7 mouse cellular contexts compared by ENCODE assay signal in the genomic region with DNA sequence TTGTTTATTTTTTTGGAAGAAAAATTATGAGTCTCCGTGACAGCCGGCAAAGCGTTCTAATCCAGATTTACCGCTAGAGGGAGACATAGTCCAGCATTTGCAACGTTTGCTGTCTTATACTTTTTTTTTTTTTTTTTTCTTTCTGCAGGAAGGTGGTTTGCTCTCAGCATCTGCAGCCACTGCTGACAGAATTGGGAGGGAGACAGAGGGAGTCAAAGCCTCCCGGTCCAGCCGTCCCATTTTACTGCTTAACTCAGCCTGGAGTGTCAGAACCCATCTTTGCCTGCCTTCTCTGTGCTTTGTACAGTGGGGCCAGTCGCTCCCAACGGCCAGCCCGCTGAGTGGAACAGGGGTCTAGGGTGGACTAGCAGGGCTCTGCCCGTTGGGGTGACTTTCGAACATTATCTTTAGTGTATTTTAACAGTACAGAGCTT. TPM values are rescaled to one million over a fixed set of nuclear protein-coding genes. Genes with fewer than 3 reads are reported as not detected.
DNase-seq lines count a peak whose midpoint lies in the region; ATAC-seq lines count a peak whose summit lies in the region.

A gene (plus strand): TSS at position 121 of the 434 bp plus-strand sequence.

- ATAC-seq in cerebellum, adult (ENCODE audit: insufficient number of reproducible peaks, low FRiP score, low TSS enrichment) = peak; percentile 38
- ATAC-seq in forebrain, embryonic 12.5 days (ENCODE audit: low FRiP score) = peak; percentile 50
- ATAC-seq in hindbrain, embryonic 11.5 days (ENCODE audit: low FRiP score) = peak; percentile 55

- peak within 1 kb of the TSS; percentile 19; the same call in 1 of the 2 replicates for H3K27ac ChIP-seq in forebrain, embryonic 12.5 days
- no peak within 1 kb of the TSS for H3K27ac ChIP-seq in hindbrain, embryonic 11.5 days (ENCODE audit: low read depth, low read length)

- H3K9me3 ChIP-seq in forebrain, embryonic 12.5 days = no peaks in the 10 kb centered on the region
- H3K9me3 ChIP-seq in hindbrain, embryonic 11.5 days (ENCODE audit: control insufficient read depth, low read length) = no peaks in the 10 kb centered on the region

- peak within 1 kb of the TSS; percentile 91 for H3K4me2 ChIP-seq in forebrain, embryonic 12.5 days
- H3K4me2 ChIP-seq in hindbrain, embryonic 11.5 days (replicated peaks; ENCODE audit: low read depth, low read length) = peak within 1 kb of the TSS; percentile 95

- H3K36me3 ChIP-seq in forebrain, embryonic 12.5 days (replicated peaks) = no peaks in the 10 kb centered on the region
- H3K36me3 ChIP-seq in hindbrain, embryonic 11.5 days (ENCODE audit: control insufficient read depth, insufficient read depth, low read length) = no peaks in the 10 kb centered on the region

- peak; percentile 84 for DNase-seq in MN1 (ENCODE audit: low spot score)
- DNase-seq in hindbrain, embryonic 11.5 days (ENCODE audit: low spot score) = peak; percentile 82
- DNase-seq in layer of hippocampus, postnatal 10 days (ENCODE audit: low spot score in 2 of 2) = peak; percentile 59 to 66
- peak; percentile 49 for DNase-seq in lung, postnatal 14 days
- peak; percentile 74 for DNase-seq in retina, postnatal 7 days (ENCODE audit: low read depth, low spot score)

- H3K4me1 ChIP-seq in forebrain, embryonic 12.5 days = peaks cover 17% of the 10 kb centered on the region
- no peaks in the 10 kb centered on the region for H3K4me1 ChIP-seq in hindbrain, embryonic 11.5 days (replicated peaks; ENCODE audit: control insufficient read depth, insufficient read depth, low read length)

- H3K27me3 ChIP-seq in forebrain, embryonic 12.5 days = peaks cover 26% of the 10 kb centered on the region
- peaks cover 13% of the 10 kb centered on the region for H3K27me3 ChIP-seq in hindbrain, embryonic 11.5 days (ENCODE audit: control insufficient read depth, insufficient read depth, low read length)

- whole genome bisulfite sequencing in forebrain, embryonic 12.5 days = 2% methylated on average over 12 of the region's 12 CpGs
- under 1% methylated on average over 12 of the region's 12 CpGs for WGBS in hindbrain, embryonic 11.5 days

- H3K4me3 ChIP-seq in forebrain, embryonic 12.5 days (replicated peaks) = peak within 1 kb of the TSS; percentile 61
- H3K4me3 ChIP-seq in hindbrain, embryonic 11.5 days (ENCODE audit: low read depth, low read length) = peak within 1 kb of the TSS; percentile 44

- peak within 1 kb of the TSS; percentile 66 for H3K9ac ChIP-seq in forebrain, embryonic 12.5 days
- peak within 1 kb of the TSS; percentile 29 for H3K9ac ChIP-seq in hindbrain, embryonic 11.5 days (ENCODE audit: low read depth, low read length)

RNA-seq across cellular contexts. Expression of the gene that starts here (rescaled TPM):
- 9.3 and 10.2 TPM in 2 replicates for polyA plus RNA-seq in forebrain, embryonic 12.5 days (2016; fragmentation: Nextera tagmentation; extraction: Ambion mirVana)
- polyA plus RNA-seq in hindbrain, embryonic 11.5 days (2014; fragmentation: Nextera tagmentation; extraction: Ambion mirVana) = 8.0 and 8.2 TPM in 2 replicates
- 10 to 100 TPM; 49.0 to 52.0 TPM for total RNA-seq in layer of hippocampus, postnatal 10 days (2021)
